Mouse (Mus musculus) stomach, postnatal 0 days (tissue): Measurements from ENCODE around the gene Stac2. TPM values are rescaled to one million over a fixed set of nuclear protein-coding genes. Genes with fewer than 3 reads are reported as not detected.

ENCODE experiments used
- ATAC-seq: fragments of 200-750 bp; cut with Nextera tagmentation; 2 replicates; pipeline ENCODE4 v1.8.0; 2017; ENCODE audit not compliant: low FRiP score, low TSS enrichment
- DNase-seq: peaks from one replicate; pipeline ENCODE4 v3.0.0-alpha.2; 2016; ENCODE audit warnings: low spot score
- H3K27ac ChIP-seq: fragments of 300-500 bp; sonication (generic); replicated peaks from 2 replicates; pipeline ENCODE4 v1.5.1; 2014; ENCODE audit warnings: mild to moderate bottlenecking, control low read depth
- H3K27me3 ChIP-seq: fragments of 300-500 bp; sonication (generic); 2 replicates; pipeline ENCODE4 v1.6.1; 2014; ENCODE audit warnings: low read length; ENCODE audit not compliant: control insufficient read depth, insufficient read depth
- H3K36me3 ChIP-seq: fragments of 300-500 bp; sonication (generic); 2 replicates; pipeline ENCODE4 v1.6.1; 2014; ENCODE audit warnings: low read length, mixed read lengths; ENCODE audit not compliant: control insufficient read depth, insufficient read depth
- H3K4me1 ChIP-seq: fragments of 300-500 bp; sonication (generic); replicated peaks from 2 replicates; pipeline ENCODE4 v1.6.1; 2014; ENCODE audit warnings: antibody characterized with exemption; ENCODE audit not compliant: control insufficient read depth, insufficient read depth
- H3K4me2 ChIP-seq: fragments of 300-500 bp; sonication (generic); replicated peaks from 2 replicates; pipeline ENCODE4 v1.6.1; 2014; ENCODE audit warnings: low read depth, mild to moderate bottlenecking, control low read depth, moderate library complexity
- H3K4me3 ChIP-seq: fragments of 300-500 bp; sonication (generic); 2 replicates; pipeline ENCODE4 v1.5.1; 2014; ENCODE audit warnings: low read depth, low read length, control low read depth
- H3K9ac ChIP-seq: fragments of 300-500 bp; sonication (generic); 2 replicates; pipeline ENCODE4 v1.6.1; 2014; ENCODE audit warnings: mild to moderate bottlenecking, low read length, control low read depth, mixed read lengths
- H3K9me3 ChIP-seq: fragments of 300-500 bp; sonication (generic); 2 replicates; pipeline ENCODE4 v1.6.1; 2016; ENCODE audit warnings: low read length; ENCODE audit not compliant: control insufficient read depth
- CTCF ChIP-seq: IDR thresholded peaks from 2 replicates; pipeline ENCODE4 v1.5.1; 2016; ENCODE audit warnings: antibody characterized with exemption, low read depth, mild to moderate bottlenecking, moderate library complexity
- EP300 ChIP-seq: optimal IDR thresholded peaks from 2 replicates; pipeline ENCODE3; 2016; ENCODE audit warnings: antibody characterized with exemption
- WGBS: fragments of 180-500 bp; shearing (Covaris S2); extraction: QIAGEN DNeasy Blood & Tissue Kit; methylation state at CpG from one replicate; pipeline ENCODE4 v1.1.7; 2014; 5-methylcytosine and 5-hydroxymethylcytosine counted together
- polyA plus RNA-seq: library from polyadenylated mRNA; unstranded; fragments of >200 nt; fragmentation: Nextera tagmentation; extraction: Ambion mirVana; gene quantifications from 2 replicates; pipeline ENCODE4 v1.2.1, GENCODE M21; 2015

The Stac2 gene
- polyA plus RNA-seq, 1 experiment from 2014 or later: 0.05 TPM

DNA sequence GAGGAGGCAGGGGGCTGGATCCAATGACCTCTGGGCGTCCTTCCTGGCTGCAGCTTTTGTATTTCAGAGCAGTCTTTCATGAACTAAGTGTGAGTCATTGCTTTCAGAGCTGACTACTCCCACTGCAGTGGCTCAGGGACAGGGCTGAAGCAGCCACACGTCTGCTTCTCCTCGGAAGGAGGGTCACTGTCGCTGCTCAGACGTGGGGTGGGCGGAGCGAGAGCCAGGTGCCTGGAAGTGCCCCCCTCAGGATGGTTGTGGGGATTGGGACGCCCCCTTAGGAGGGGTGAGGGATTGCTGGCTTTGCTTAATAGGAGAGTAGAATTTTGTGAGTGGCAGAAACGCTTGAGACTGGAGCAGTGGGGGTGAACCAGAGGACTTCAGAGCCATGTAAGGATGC is 4.2 kb upstream of the Stac2 start:
- ATAC-seq (peak; percentile 63), DNase-seq (no peak)
- Histone ChIP-seq H3K36me3 (no peaks in the 10 kb centered on the region), H3K27me3 (no peaks in the 10 kb centered on the region; the same call in 1 of the 2 replicates), H3K27ac (0 out of 2 replicates have a peak overlapping the region, but pooled peaks have one; percentile 5), H3K4me1 (no peaks in the 10 kb centered on the region), H3K9me3 (no peaks in the 10 kb centered on the region), H3K4me3 (no peak overlapping the region), H3K9ac (0 out of 2 replicates have a peak overlapping the region, but pooled peaks have one; percentile 23), H3K4me2 (no peak overlapping the region)
- 13% methylated on average over 9 of the region's 9 CpGs for WGBS
- no peak for TF ChIP-seq CTCF
- TF ChIP-seq EP300: no peak

DNA sequence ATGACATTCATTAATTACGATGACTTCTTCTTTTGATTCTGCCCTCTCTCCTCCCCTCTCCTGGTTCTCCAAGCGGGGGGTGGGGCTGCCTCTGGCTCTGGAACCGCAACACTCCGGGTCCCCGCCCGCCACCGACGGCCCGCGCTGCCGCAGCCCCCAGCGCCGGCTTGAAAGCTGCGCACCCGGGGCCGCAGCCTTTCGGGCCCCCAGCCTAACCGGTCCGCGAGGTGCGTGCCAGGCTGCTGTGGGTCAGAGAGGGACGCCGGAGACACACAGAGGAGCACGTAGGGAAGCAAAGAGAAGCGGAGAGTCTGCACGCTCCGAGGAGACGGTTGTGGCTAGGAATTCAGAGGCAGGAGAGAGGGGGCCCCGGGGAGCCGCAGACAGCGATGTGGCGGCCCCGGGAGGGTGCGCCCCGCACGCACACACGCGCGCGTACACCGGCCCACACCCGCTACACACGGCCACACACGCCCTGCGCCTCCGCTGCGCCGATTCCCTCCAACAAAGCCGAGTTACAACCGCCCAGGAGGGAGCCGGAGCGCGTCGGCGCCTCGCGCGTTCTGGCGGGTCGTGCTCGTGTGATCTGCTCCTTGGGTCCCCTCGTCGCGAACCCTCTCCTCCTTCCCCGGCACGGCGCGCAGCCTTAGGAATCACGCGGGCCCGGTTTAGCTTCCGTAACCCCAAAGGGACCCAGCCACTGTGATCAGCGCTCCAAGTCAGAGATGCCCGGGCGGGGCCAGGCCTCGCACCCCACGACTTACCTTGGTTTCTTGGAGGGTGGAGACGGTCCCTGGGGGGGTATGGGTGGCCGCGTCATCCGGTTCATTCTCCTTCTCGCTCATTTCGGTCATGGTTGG is 903 bp downstream of the Stac2 start:
- Histone ChIP-seq H3K4me3 (peak overlapping the region; percentile 40), H3K27ac (no peak overlapping the region), H3K4me2 (peak overlapping the region; percentile 71), H3K27me3 (no peaks in the 10 kb centered on the region; the same call in none of the 2 replicates), H3K4me1 (0 out of 2 replicates have a peak, but pooled peaks cover 2% of the 10 kb centered on the region), H3K9me3 (no peaks in the 10 kb centered on the region), H3K36me3 (no peaks in the 10 kb centered on the region), H3K9ac (peak overlapping the region; percentile 41)
- TF ChIP-seq EP300 (no peak), CTCF (no peak)
- DNase-seq: peak; percentile 42
- peak; percentile 21; the same call in 1 of the 2 replicates for ATAC-seq
- WGBS: under 1% methylated on average over 80 of the region's 83 CpGs

DNA sequence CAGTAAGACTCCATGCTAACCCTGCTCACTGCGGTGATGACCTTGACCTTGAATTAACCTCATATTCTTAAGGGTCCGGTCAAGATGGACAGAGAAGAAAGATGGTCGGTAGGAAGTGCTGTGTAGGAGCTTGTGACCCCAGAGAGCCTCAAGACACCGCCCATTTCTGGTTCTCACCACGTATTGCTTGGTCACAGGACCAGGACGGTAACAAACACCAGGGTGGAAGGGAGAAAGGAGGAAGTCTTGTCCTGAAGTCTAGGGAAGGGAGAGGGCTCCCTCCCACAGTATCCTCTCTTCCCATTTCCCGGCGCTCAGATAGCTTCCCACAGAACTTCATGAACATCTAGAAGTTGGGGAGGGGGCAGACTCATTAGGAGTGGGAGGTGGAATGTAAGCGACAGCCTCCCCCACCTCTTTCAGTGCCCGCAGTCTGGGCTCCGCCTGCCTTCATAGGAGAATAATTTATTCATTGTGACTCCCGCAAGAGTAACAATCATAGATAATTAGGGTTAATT is 1.6 kb downstream of the Stac2 start:
- Histone ChIP-seq H3K9ac (peak overlapping the region; percentile 41), H3K4me1 (0 out of 2 replicates have a peak, but pooled peaks cover 2% of the 10 kb centered on the region), H3K27ac (no peak overlapping the region), H3K27me3 (no peaks in the 10 kb centered on the region; the same call in none of the 2 replicates), H3K36me3 (no peaks in the 10 kb centered on the region), H3K4me2 (peak overlapping the region; percentile 71), H3K9me3 (no peaks in the 10 kb centered on the region), H3K4me3 (peak overlapping the region; percentile 40)
- no peak for TF ChIP-seq EP300
- no peak for TF ChIP-seq CTCF
- ATAC-seq (no peak), DNase-seq (no peak)
- 11% methylated on average over 12 of the region's 12 CpGs for WGBS

DNA sequence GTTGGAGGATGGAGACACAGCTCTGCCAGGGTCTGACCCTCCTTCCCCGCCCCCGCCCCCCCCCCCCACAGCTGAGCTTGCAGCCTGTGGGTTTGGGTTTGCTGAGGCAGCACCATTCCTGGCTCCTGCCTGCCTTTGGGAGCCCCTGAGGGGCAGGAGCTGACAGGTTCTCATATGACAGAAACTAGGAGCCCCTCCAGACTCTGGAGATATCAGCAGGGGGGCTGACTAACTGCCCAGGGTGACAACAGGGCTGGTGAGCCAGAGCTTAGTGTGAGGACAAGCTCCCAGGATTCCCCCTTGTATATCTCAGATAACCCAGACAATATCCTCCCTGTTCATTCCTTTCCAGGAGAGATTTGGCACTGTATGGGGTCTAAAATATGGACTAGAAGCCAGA is 2.3 kb downstream of the Stac2 start:
- 54% methylated on average over 2 of the region's 2 CpGs for WGBS
- Histone ChIP-seq H3K27me3 (no peaks in the 10 kb centered on the region; the same call in none of the 2 replicates), H3K4me1 (0 out of 2 replicates have a peak, but pooled peaks cover 2% of the 10 kb centered on the region), H3K4me2 (no peak overlapping the region), H3K27ac (no peak overlapping the region), H3K4me3 (no peak overlapping the region), H3K36me3 (no peaks in the 10 kb centered on the region), H3K9me3 (no peaks in the 10 kb centered on the region), H3K9ac (no peak overlapping the region)
- no peak for ATAC-seq
- TF ChIP-seq CTCF: no peak
- no peak for TF ChIP-seq EP300
- no peak for DNase-seq

DNA sequence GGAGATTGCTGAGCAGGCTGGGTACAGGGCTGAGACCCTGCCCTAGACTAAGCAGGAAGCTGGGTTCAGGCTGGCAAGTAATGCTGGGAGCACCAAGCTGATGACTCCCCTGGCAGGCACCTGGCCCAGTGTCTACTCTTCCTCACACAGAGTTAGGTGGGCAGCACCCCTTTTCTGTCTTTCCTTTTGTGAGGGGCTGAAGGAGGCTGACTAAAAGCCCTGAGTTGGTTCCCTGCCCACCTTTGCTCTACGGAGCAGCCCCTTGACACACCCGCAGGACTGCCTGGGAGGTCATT is 2.8 kb downstream of the Stac2 start:
- no peak for TF ChIP-seq EP300
- no peak for TF ChIP-seq CTCF
- H3K27ac ChIP-seq: no peak overlapping the region
- WGBS: 14% methylated on average over 2 of the region's 2 CpGs
- H3K4me2 ChIP-seq: no peak overlapping the region
- ATAC-seq (no peak), DNase-seq (no peak)
- H3K9me3 ChIP-seq: no peaks in the 10 kb centered on the region
- H3K9ac ChIP-seq: no peak overlapping the region
- H3K4me3 ChIP-seq: no peak overlapping the region
- H3K36me3 ChIP-seq: no peaks in the 10 kb centered on the region
- 0 out of 2 replicates have a peak, but pooled peaks cover 2% of the 10 kb centered on the region for H3K4me1 ChIP-seq
- H3K27me3 ChIP-seq: no peaks in the 10 kb centered on the region; the same call in none of the 2 replicates
